Mouse (Mus musculus) MEL (cell line): ENCODE data around the gene Arhgap21.

Source experiments
- CTCF ChIP-seq, 3 experiments: IDR thresholded peaks in 2 of 3; conservative IDR thresholded peaks in 1 of 3; 2 replicates each; pipeline ENCODE4 v1.5.1; 2011 to 2012; ENCODE audit warnings: low read length in 3 of 3, low read depth in 2 of 3, mild to moderate bottlenecking in 2 of 3, improper control_type of control experiment in 1 of 3, inconsistent platforms in 1 of 3, mixed read lengths in 1 of 3, moderate library complexity in 1 of 3; ENCODE audit not compliant: control insufficient read depth in 1 of 3, insufficient read depth in 1 of 3, poor library complexity in 1 of 3, severe bottlenecking in 1 of 3
- ETS1 ChIP-seq: IDR thresholded peaks from 2 replicates; pipeline ENCODE4 v1.6.1; 2012; ENCODE audit warnings: low read depth, mild to moderate bottlenecking, inconsistent platforms, low read length, improper control_type of control experiment, moderate library complexity
- HCFC1 ChIP-seq: IDR thresholded peaks from 2 replicates; pipeline ENCODE4 v1.6.1; 2012; ENCODE audit warnings: low read depth, mild to moderate bottlenecking, inconsistent platforms, low read length, improper control_type of control experiment, moderate library complexity
- MAX ChIP-seq: IDR thresholded peaks from 2 replicates; pipeline ENCODE4 v1.6.1; 2011; ENCODE audit warnings: low read length, improper control_type of control experiment

DNA sequence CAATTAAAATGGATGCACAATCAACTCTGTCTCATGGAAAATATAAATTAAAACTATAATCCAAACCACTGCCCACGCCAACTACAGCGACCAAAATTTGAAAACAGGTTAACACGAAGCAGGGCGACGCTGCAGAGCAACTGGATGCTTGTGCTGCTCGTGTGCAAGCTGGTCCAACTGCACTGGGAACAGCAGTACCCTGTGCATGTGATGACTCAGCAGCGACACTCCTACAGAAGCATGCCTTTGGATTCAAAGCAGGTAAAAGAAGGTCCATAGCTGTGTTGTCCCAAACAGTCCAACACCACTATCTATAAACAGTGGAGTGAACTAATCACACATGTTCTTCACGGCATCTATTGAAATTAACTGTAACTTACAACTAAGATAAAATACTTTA lies 63.3 kb downstream of the Arhgap21 start:
- TF ChIP-seq CTCF (IDR thresholded peaks at IDR 0.05 in 2 of 3, conservative IDR thresholded peaks at IDR 0.05 in 1 of 3; ENCODE audit: control insufficient read depth in 1 of 3, insufficient read depth in 1 of 3, low read depth in 2 of 3, low read length in 3 of 3, poor library complexity in 1 of 3, severe bottlenecking in 1 of 3) = no peak
- no peak for TF ChIP-seq HCFC1
- TF ChIP-seq ETS1 = no peak
- no peak for TF ChIP-seq MAX
